Comparison of ENCODE assay signal across 14 mouse cellular contexts in genomic region chr2:158094846-158095245, GRCm38 (mm10). TPM values are rescaled to one million over a fixed set of nuclear protein-coding genes. Genes with fewer than 3 reads are reported as not detected.
DNase-seq lines count a peak whose midpoint lies in the region; ATAC-seq and TF ChIP-seq lines count a peak whose summit lies in the region.
"Had no signal": no experiment of that assay in that cellular context is flagged by ENCODE, and none has a peak within 500 bp of the region (broad histone marks: within the 10 kb centered on the region; RNA-seq: fewer than 3 reads in every experiment).

No protein-coding gene starts in this region.

- TF ChIP-seq POLR2A in kidney, adult 2 months (IDR thresholded peaks at IDR 0.05; ENCODE audit: low read depth, low read length): no peak
- TF ChIP-seq POLR2A in small intestine, adult 2 months (IDR thresholded peaks at IDR 0.05; ENCODE audit: low read depth, low read length): no peak

- no peaks in the 10 kb centered on the region for H3K36me3 ChIP-seq in kidney, postnatal 0 days (ENCODE audit: insufficient read depth, low read length)
- H3K36me3 ChIP-seq in kidney, adult 2 months (ENCODE audit: control insufficient read depth, insufficient read depth, low read length): no peaks in the 10 kb centered on the region
- H3K36me3 ChIP-seq in small intestine, adult 2 months (ENCODE audit: control insufficient read depth, insufficient read depth, low read length): no peaks in the 10 kb centered on the region
- H3K36me3 ChIP-seq in liver, postnatal 0 days (replicated peaks; ENCODE audit: insufficient read depth, low read length): no peaks in the 10 kb centered on the region
- H3K36me3 ChIP-seq: liver, embryonic 15.5 days; midbrain, embryonic 13.5 days; neural tube, embryonic 12.5 days had no signal

- peak; percentile 57 for DNase-seq in kidney, postnatal 0 days (ENCODE audit: low spot score)
- no peak for DNase-seq in kidney, adult 2 months
- DNase-seq in cerebellum, adult 11 months: peak; percentile 44
- peak; percentile 58 to 66 for DNase-seq in cerebellum, postnatal 10 days
- no peak for DNase-seq in liver, postnatal 0 days
- DNase-seq in thymus, adult 18-20 months: no peak
- DNase-seq: adrenal gland, postnatal 10 days; thymus, postnatal 4 days had no signal

- peak overlapping the region; percentile 62; the same call in 1 of the 2 replicates for H3K27ac ChIP-seq in kidney, postnatal 0 days
- H3K27ac ChIP-seq in kidney, adult 2 months (ENCODE audit: insufficient read depth, low read depth, low read length): no peak overlapping the region
- no peak overlapping the region for H3K27ac ChIP-seq in small intestine, adult 2 months (ENCODE audit: insufficient read depth, low read depth, low read length)
- H3K27ac ChIP-seq in liver, postnatal 0 days (ENCODE audit: low read depth): no peak overlapping the region
- H3K27ac ChIP-seq: hindbrain, embryonic 14.5 days; liver, embryonic 15.5 days; midbrain, embryonic 13.5 days; neural tube, embryonic 12.5 days had no signal

- no peak for TF ChIP-seq EP300 in liver, postnatal 0 days (IDR thresholded peaks at IDR 0.05; ENCODE audit: low read depth)

- H3K9ac ChIP-seq in kidney, postnatal 0 days (ENCODE audit: low read depth, low read length): no peak overlapping the region
- no peak overlapping the region for H3K9ac ChIP-seq in liver, postnatal 0 days (replicated peaks)
- H3K9ac ChIP-seq: hindbrain, embryonic 14.5 days; liver, embryonic 15.5 days; midbrain, embryonic 13.5 days; neural tube, embryonic 12.5 days had no signal

- no peak for TF ChIP-seq CTCF in kidney, postnatal 0 days (IDR thresholded peaks at IDR 0.05; ENCODE audit: low read depth)
- TF ChIP-seq CTCF in kidney, adult 2 months (conservative IDR thresholded peaks at IDR 0.05; ENCODE audit: insufficient read depth, insufficient read length, low read depth, low read length): no peak
- TF ChIP-seq CTCF in small intestine, adult 2 months (IDR thresholded peaks at IDR 0.05; ENCODE audit: extremely low read depth, insufficient read length, insufficient replicate concordance, low read depth, low read length): peak; percentile 3; the same call in 1 of the 2 replicates
- TF ChIP-seq CTCF in liver, postnatal 0 days (IDR thresholded peaks at IDR 0.05; ENCODE audit: low read depth): no peak

- peaks cover 13% of the 10 kb centered on the region for H3K4me1 ChIP-seq in kidney, postnatal 0 days (replicated peaks; ENCODE audit: insufficient read depth, low read length)
- no peaks in the 10 kb centered on the region for H3K4me1 ChIP-seq in kidney, adult 2 months (ENCODE audit: control insufficient read depth, insufficient read depth, low read length)
- H3K4me1 ChIP-seq in small intestine, adult 2 months (ENCODE audit: control insufficient read depth, insufficient read depth, insufficient read length, low read length): peaks cover 25% of the 10 kb centered on the region
- H3K4me1 ChIP-seq in liver, postnatal 0 days (ENCODE audit: insufficient read depth): peaks cover 6% of the 10 kb centered on the region; the same call in 1 of the 2 replicates

- H3K27me3 ChIP-seq in kidney, postnatal 0 days (ENCODE audit: insufficient read depth, low read length): no peaks in the 10 kb centered on the region
- no peaks in the 10 kb centered on the region for H3K27me3 ChIP-seq in kidney, adult 2 months (replicated peaks; ENCODE audit: control insufficient read depth, insufficient read depth, low read length)
- no peaks in the 10 kb centered on the region for H3K27me3 ChIP-seq in small intestine, adult 2 months (ENCODE audit: control insufficient read depth, insufficient read depth, low read length)
- no peaks in the 10 kb centered on the region for H3K27me3 ChIP-seq in liver, postnatal 0 days (ENCODE audit: insufficient read depth, low read length)
- H3K27me3 ChIP-seq: liver, embryonic 15.5 days; midbrain, embryonic 13.5 days; neural tube, embryonic 12.5 days had no signal

- H3K4me3 ChIP-seq in kidney, postnatal 0 days (replicated peaks; ENCODE audit: low read depth, low read length): no peak overlapping the region
- no peak overlapping the region for H3K4me3 ChIP-seq in kidney, adult 2 months (ENCODE audit: insufficient read depth, low read depth, low read length)
- no peak overlapping the region for H3K4me3 ChIP-seq in small intestine, adult 2 months (ENCODE audit: low read depth, low read length)
- no peak overlapping the region for H3K4me3 ChIP-seq in liver, postnatal 0 days (ENCODE audit: low read depth, low read length)
- H3K4me3 ChIP-seq: heart, adult 2 months; liver, embryonic 15.5 days; midbrain, embryonic 13.5 days; neural tube, embryonic 12.5 days had no signal

- no peaks in the 10 kb centered on the region for H3K9me3 ChIP-seq in kidney, postnatal 0 days (replicated peaks; ENCODE audit: low read length)
- no peaks in the 10 kb centered on the region for H3K9me3 ChIP-seq in liver, postnatal 0 days (ENCODE audit: low read length)
- H3K9me3 ChIP-seq: liver, embryonic 15.5 days; midbrain, embryonic 13.5 days; neural tube, embryonic 12.5 days had no signal

- 70% methylated on average over 5 of the region's 5 CpGs for WGBS in kidney, postnatal 0 days
- 72% methylated on average over 5 of the region's 5 CpGs for WGBS in kidney, adult 2 months
- 54% methylated on average over 5 of the region's 5 CpGs for WGBS in small intestine, adult 2 months
- WGBS in liver, postnatal 0 days (ENCODE audit: insufficient replicate concordance): 88% methylated on average over 5 of the region's 5 CpGs

- H3K4me2 ChIP-seq in kidney, postnatal 0 days (ENCODE audit: low read length): no peak overlapping the region
- no peak overlapping the region for H3K4me2 ChIP-seq in liver, postnatal 0 days (ENCODE audit: low read depth, low read length)
- H3K4me2 ChIP-seq: hindbrain, embryonic 14.5 days; liver, embryonic 15.5 days; midbrain, embryonic 13.5 days; neural tube, embryonic 12.5 days had no signal

- no peak for ATAC-seq in kidney, postnatal 0 days (replicated peaks; ENCODE audit: low FRiP score, low read depth)
- no peak for ATAC-seq in liver, postnatal 0 days
- ATAC-seq: midbrain, embryonic 13.5 days had no signal

RNA-seq across cellular contexts. Expression of gene Tgm2, which starts 51.4 kb away (rescaled TPM):
- 26.9 and 31.7 TPM in 2 replicates for polyA plus RNA-seq in kidney, postnatal 0 days (2015; fragmentation: Nextera tagmentation; extraction: Ambion mirVana)
- polyA plus RNA-seq in kidney, adult 2 months (2012; rRNA removed): 217 and 221 TPM in 2 replicates
- polyA plus RNA-seq in small intestine, adult 2 months (2012; rRNA removed): 89.6 and 93.0 TPM in 2 replicates
- polyA plus RNA-seq in liver, postnatal 0 days (2015; fragmentation: Nextera tagmentation; extraction: Ambion mirVana): 44.4 and 59.7 TPM in 2 replicates

Comparison
In these comparisons a context has a peak if more than half of its experiments do, and no peak if none do; other contexts are left out.
1. DNase-seq: peak in kidney, postnatal 0 days (single experiment), cerebellum, adult 11 months (single experiment) and cerebellum, postnatal 10 days (2 of 2); none in kidney, adult 2 months (single experiment), liver, postnatal 0 days (single experiment) and thymus, adult 18-20 months (0 of 2).